Mouse (Mus musculus): ENCODE results near the gene Urb1. TPM values are rescaled to one million over a fixed set of nuclear protein-coding genes. Genes with fewer than 3 reads are reported as not detected.

The Urb1 gene
- total RNA-seq, 2 experiments from 2014 or later: 20.9 to 26.4 TPM

DNA sequence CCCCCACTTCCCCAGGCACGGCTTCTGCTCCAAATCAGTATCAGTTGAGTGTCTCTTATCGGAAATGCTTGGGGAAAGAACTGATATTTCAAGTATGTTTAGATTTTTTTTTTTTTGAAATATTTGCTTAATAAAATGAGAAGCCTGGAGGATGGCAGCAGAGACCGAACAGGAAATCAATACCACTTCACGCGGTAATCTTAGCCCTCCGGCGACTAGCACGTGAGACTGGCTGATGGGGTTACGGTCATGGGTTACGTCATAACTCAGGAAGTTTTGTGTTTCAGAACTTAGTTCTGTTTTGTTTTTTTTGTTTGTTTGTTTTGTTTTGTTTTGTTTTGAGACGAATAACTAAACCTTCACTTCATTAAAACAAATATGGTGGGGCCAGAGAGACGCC lies 99.9 kb downstream of the Urb1 start:
- ATAC-seq (replicated peaks; ENCODE audit: low FRiP score, low TSS enrichment, poor library complexity, severe bottlenecking): no peak

DNA sequence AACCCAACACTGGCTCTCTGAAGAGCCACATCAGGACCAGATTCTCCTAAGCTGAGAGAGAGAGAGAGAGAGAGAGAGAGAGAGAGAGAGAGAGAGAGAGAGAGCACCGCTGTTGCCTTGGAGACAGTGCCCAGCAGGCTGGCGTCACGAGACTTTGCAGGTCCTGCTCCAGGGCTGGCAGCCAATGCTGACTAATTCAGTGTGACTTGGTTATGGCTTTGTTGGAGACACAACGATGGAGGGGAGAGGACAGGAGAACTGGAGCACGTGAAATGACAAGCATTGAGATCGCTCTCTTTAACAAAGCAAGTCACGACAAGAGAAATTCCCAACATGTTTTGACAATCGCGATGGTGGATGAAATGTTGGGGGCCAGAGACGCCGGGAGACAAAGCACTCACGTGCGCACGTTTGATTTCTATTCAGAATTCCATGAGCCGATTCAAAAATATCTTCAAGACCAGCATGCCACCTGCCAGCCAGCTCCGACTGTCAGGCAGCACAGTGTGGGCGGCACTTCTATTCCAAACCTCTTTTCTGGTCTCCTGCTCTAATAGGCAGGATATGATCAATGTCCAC lies 100.4 kb downstream of the Urb1 start:
- no peak for ATAC-seq (replicated peaks; ENCODE audit: low FRiP score, low TSS enrichment, poor library complexity, severe bottlenecking)

DNA sequence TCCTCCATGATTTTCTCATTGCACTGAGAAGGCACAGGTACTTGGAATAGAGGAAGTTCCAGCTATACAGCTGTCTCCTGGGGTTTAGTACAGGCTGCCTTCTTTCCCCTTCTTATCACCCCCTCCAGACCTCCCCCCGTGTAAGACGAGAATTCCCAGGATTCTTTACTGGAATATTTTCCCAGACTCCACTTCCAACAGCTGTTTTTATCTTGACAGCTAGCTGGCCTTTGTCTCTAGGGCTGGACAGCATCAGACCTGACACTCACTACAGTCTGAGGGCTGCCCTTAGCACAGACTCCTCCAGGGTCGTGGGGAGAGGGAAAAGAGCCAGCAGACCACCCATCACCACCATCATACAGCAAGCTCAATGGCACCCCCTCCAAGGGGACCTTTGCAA lies 103.9 kb downstream of the Urb1 start:
- ATAC-seq (replicated peaks; ENCODE audit: low FRiP score, low TSS enrichment, poor library complexity, severe bottlenecking): no peak

DNA sequence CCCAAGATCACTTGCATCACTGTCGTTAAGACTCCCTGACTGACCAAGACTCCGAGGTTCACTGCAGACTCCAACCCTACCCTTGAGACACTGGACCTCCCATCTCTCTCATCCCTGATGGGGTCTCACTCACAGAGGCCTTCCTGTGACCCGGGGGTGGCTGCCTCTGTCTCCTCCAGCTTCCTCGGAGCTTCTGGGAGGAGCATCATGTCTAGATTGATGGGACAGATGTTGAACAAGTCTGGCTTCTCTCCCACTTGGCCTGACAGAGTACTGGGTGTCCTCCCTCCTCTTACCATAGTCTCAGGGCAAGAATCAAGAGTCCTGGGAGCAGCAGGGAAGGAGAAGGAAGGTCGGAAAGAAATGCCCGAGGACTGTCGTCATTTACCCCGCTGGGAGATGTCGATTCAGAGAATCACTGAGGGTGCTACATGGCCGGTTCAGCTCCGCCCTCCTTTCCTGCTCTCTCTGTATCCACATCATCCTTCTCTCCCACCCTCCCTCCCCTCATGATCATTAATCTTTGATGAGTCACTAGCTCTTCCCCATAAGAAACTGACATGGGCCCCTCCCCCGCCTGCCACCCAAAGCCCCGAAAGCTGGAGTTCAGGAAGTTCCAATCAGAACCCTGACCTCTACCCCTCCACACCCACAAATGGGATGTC lies 105.9 kb downstream of the Urb1 start:
- no peak for ATAC-seq (replicated peaks; ENCODE audit: low FRiP score, low TSS enrichment, poor library complexity, severe bottlenecking)

DNA sequence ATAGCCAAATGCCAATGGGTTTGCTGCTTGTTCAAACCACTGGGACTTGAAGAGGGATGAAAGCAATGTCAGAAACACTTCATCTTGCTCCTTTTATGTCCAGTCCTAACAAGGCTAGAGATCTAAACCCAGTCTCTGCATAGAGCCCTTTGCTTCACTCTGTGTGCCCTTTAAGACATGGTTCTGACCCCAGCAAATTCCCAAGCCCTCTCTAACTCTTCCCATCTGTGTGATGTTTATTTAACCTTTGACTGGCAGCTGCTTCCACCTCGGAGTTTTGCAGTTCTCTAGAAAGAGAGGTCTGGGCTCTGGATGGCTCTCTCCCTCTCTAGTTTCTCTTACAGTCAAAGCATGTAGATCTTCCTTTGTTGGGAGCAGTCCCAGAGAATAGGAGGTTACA lies 106.6 kb downstream of the Urb1 start:
- no peak for ATAC-seq (replicated peaks; ENCODE audit: low FRiP score, low TSS enrichment, poor library complexity, severe bottlenecking)

DNA sequence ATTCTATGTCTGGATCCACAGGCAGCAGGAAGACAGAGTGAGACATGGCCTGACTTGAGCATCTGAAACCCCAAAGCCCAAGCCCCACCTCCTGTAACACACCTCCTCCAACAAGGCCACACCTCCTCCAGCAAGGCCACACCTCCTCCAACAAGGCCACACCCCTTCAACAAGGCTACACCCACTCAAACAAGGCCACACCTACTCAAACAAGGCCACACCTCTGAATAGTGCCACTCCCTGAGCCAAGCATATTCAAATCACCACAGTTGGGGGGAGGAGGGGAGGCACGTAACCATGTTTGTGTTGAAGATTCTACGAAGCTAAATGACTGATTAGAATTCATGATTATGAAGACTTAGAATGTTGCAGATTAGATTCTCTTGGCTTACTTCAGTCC lies 108.7 kb downstream of the Urb1 start:
- ATAC-seq (replicated peaks; ENCODE audit: low FRiP score, low TSS enrichment, poor library complexity, severe bottlenecking): no peak

Other genes starting within 250 kb of the Urb1 start
- 29.4 and 52.1 TPM in 2 replicates for gene Mis18a, start 83.0 kb downstream of the Urb1 start, total RNA-seq (2014; fragmentation: Nextera tagmentation)
- 34.1 and 43.1 TPM in 2 replicates for gene Mis18a, start 83.0 kb downstream of the Urb1 start, total RNA-seq (2017)
- not detected in 2 replicates for gene Mrap, start 72.2 kb downstream of the Urb1 start, total RNA-seq (2014; fragmentation: Nextera tagmentation)
- not detected in 2 replicates for gene Mrap, start 72.2 kb downstream of the Urb1 start, total RNA-seq (2017)
- gene Eva1c, start 16.3 kb upstream of the Urb1 start, total RNA-seq (2014; fragmentation: Nextera tagmentation): not detected in 2 replicates
- not detected in 2 replicates for gene Eva1c, start 16.3 kb upstream of the Urb1 start, total RNA-seq (2017)
- 40.6 and 61.6 TPM in 2 replicates for gene Cfap298, start 124.7 kb upstream of the Urb1 start, total RNA-seq (2014; fragmentation: Nextera tagmentation)
- 104 and 136 TPM in 2 replicates for gene Cfap298, start 124.7 kb upstream of the Urb1 start, total RNA-seq (2017)
- gene Synj1, start 200.9 kb upstream of the Urb1 start, total RNA-seq (2014; fragmentation: Nextera tagmentation): 38.1 and 48.6 TPM in 2 replicates
- gene Synj1, start 200.9 kb upstream of the Urb1 start, total RNA-seq (2017): 25.4 and 28.7 TPM in 2 replicates
- 103 and 125 TPM in 2 replicates for gene Paxbp1, start 234.1 kb upstream of the Urb1 start, total RNA-seq (2014; fragmentation: Nextera tagmentation)
- 85.8 and 94.4 TPM in 2 replicates for gene Paxbp1, start 234.1 kb upstream of the Urb1 start, total RNA-seq (2017)